Mouse (Mus musculus): ENCODE data around the gene Nme8. TPM values are rescaled to one million over a fixed set of nuclear protein-coding genes. Genes with fewer than 3 reads are reported as not detected.

Gene Nme8
- polyA plus RNA-seq, 1 experiment from 2014 or later, result 0.14 TPM

- Histone ChIP-seq H3K4me3 (no peak overlapping the region), H3K27me3 (no peaks in the 10 kb centered on the region), H3K9me3 (no peaks in the 10 kb centered on the region), H3K27ac (replicated peaks) (no peak overlapping the region), H3K4me1 (replicated peaks) (no peaks in the 10 kb centered on the region), H3K4me2 (no peak overlapping the region), H3K36me3 (no peaks in the 10 kb centered on the region), H3K9ac (no peak overlapping the region)
- 90% methylated on average over 5 of the region's 5 CpGs for WGBS
- ATAC-seq (ENCODE audit: low FRiP score, low read depth), result no peak
Observed at GRCm38 (mm10) chr13:19630768-19631709, 66.6 kb downstream of the Nme8 start.

DNA sequence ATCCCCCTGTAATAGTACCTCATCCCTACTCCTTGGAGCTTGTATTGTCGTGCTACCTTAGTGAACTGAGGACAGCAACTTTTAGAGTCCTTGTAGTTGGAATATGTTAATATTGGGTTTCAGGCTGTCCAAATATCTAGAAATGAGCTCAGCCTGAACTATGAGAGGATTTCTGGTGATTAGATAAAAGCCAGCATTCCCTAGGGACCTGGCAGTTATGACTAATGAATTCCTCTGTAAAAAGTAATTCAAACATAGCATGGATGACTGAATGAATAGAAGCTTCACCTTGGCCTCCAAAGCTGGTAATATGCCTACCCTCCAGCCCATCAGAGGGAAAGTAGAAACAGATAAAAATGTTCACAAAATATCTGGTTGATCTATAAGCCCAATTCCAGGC, 71.1 kb downstream of the Nme8 start:
- Histone ChIP-seq H3K9me3 (no peaks in the 10 kb centered on the region), H3K4me3 (no peak overlapping the region), H3K27me3 (no peaks in the 10 kb centered on the region), H3K27ac (replicated peaks) (no peak overlapping the region), H3K4me2 (no peak overlapping the region), H3K4me1 (replicated peaks) (peaks cover 19% of the 10 kb centered on the region), H3K9ac (no peak overlapping the region), H3K36me3 (no peaks in the 10 kb centered on the region)
- no peak for ATAC-seq (ENCODE audit: low FRiP score, low read depth)
- 83% methylated on average over 1 of the region's 1 CpGs for WGBS

DNA sequence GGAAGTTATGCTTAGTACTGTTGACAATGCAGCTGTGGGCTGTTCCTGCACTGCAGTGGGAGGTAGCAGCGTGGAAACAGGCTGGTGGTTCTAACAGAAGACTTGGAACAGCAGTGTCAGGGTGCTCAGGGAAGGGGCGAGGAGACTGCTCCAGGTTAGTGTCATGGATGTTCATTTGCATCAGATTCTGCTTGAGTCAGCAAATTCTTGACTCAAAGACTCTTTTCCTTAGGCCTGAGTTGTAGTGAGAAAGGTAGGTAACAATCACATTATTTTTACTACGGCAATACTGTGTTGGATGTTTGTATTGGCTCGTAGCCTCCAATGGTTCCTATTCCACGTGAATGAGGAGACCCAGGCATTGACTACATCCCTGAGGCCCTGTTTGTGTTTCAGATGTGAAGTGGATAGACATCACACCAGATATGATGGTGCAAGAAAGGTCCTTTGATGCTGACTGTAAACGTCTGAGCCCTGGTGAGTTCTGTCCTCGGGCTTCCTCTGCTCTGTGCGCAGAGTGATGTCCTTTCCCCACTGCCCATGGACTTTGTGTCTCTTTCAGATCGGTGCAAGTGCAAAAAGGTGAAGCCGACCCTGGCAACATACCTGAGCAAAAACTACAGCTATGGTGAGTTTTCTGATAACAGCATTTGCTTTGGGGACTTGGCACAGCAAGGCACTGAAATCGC, 72.8 kb downstream of the Nme8 start:
- WGBS, result 86% methylated on average over 11 of the region's 11 CpGs

GRCm38 (mm10) chr13:19623228-19623905, 74.2 kb downstream of the Nme8 start:
- Histone ChIP-seq H3K4me2 (peak overlapping the region; percentile 63), H3K9me3 (no peaks in the 10 kb centered on the region), H3K4me1 (replicated peaks) (peaks cover 24% of the 10 kb centered on the region), H3K27ac (replicated peaks) (no peak overlapping the region), H3K36me3 (no peaks in the 10 kb centered on the region), H3K27me3 (no peaks in the 10 kb centered on the region; the same call in 1 of the 2 replicates), H3K9ac (peak overlapping the region; percentile 51), H3K4me3 (peak overlapping the region; percentile 45)
- WGBS, result 14% methylated on average over 30 of the region's 30 CpGs
- ATAC-seq (ENCODE audit: low FRiP score, low read depth), result peak; percentile 58

More for the DNA sequence above, 72.8 kb downstream of the Nme8 start:
- peaks cover 19% of the 10 kb centered on the region for H3K4me1 ChIP-seq (replicated peaks)
- H3K4me3 ChIP-seq, result no peak overlapping the region
- H3K27ac ChIP-seq (replicated peaks), result no peak overlapping the region
- H3K27me3 ChIP-seq, result no peaks in the 10 kb centered on the region; the same call in 1 of the 2 replicates
- H3K9ac ChIP-seq, result no peak overlapping the region
- no peak for ATAC-seq (ENCODE audit: low FRiP score, low read depth)
- H3K9me3 ChIP-seq, result no peaks in the 10 kb centered on the region
- H3K4me2 ChIP-seq, result peak overlapping the region; percentile 7; the same call in 1 of the 2 replicates
- H3K36me3 ChIP-seq, result no peaks in the 10 kb centered on the region

DNA sequence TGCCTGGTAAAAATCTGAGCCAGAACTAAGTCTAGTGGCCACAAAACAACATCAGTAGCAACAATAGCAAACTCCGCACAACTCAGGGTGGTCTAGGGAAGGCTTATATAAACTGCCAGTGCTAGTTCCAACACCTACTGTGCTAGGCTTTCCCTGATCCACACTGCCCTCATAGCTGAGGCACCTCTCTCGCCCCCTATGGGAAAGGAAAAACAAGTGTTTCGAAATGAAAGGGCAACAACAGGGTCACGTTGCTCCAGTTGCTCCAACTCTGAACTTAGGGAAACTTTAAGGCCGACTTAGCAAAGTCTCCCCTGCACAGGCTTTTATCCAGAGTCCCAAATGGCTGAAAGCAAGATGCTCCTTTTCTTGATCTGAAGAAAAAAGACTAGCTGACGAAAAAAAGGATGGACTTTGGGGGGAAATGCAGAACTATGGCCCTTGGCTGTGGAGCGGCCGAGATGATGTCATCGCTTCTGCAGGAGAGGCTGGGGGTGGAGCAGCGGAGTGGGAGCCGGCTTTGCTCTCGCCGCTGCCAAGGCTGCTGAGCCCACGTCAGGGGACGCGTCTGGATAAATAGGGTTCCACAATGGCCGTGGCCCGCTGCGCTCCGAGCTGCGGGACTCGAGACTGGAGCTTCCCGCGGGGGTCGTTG, 74.9 kb downstream of the Nme8 start, which contains the start of gene Sfrp4:
Gene Sfrp4, plus strand, starts transcription at position 532 of the 655 bp plus-strand sequence.
- 3% methylated on average over 25 of the region's 25 CpGs for WGBS

DNA sequence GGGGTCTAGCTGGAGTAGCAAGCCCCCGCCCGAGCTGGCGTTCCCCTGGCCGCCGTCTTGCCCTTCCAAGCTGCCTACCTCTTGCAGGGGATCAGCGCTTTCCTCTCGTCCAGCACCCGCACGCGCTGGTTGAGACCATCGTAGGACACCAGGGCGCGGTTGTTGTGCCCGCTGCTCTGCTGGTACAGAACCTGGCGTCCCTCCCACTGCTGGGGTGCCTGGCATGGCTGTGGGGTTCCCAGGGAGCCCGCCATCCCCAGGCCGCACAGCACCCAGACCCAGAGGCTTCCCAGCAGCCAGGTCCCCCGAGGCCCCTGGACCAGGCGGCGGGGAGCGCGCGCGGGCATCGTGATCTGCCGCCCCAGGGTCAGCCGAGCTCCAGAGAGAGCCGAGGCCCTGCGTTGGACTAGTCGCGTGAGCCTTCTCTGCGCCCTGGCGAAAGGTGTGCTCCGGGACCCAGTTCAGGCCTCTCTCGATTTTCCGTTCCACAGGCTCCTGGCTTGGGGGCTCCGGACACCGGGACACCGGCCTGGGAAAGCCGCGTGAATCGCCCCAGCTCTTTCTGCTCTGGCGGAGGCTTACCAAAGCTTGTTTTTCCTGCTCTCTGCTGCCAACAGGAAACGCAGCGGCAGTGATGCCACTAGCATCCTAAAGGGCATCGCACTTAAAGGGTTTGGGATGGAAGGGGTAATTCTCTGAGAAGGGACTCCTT, 78.2 kb downstream of the Nme8 start, which contains the start of gene Epdr1:
Gene Epdr1, minus strand, starts transcription at position 712 of the 712 bp plus-strand sequence.
- H3K27me3 ChIP-seq, result no peaks in the 10 kb centered on the region; the same call in 1 of the 2 replicates
- H3K4me3 ChIP-seq, result peak within 1 kb of the TSS; percentile 89
- under 1% methylated on average over 46 of the region's 46 CpGs for WGBS
- peaks cover 30% of the 10 kb centered on the region for H3K4me1 ChIP-seq (replicated peaks)
- ATAC-seq (ENCODE audit: low FRiP score, low read depth), result peak; percentile 85
- H3K4me2 ChIP-seq, result peak within 1 kb of the TSS; percentile 81
- no peaks in the 10 kb centered on the region for H3K36me3 ChIP-seq
- peak within 1 kb of the TSS; percentile 92 for H3K27ac ChIP-seq (replicated peaks)
- peak within 1 kb of the TSS; percentile 93 for H3K9ac ChIP-seq
- H3K9me3 ChIP-seq, result no peaks in the 10 kb centered on the region

More for the DNA sequence above, 74.9 kb downstream of the Nme8 start, which contains the start of gene Sfrp4:
- peak within 1 kb of the TSS; percentile 51 for H3K9ac ChIP-seq
- no peaks in the 10 kb centered on the region for H3K9me3 ChIP-seq
- H3K4me3 ChIP-seq, result peak within 1 kb of the TSS; percentile 45
- peak; percentile 71 for ATAC-seq (ENCODE audit: low FRiP score, low read depth)
- H3K27me3 ChIP-seq, result no peaks in the 10 kb centered on the region; the same call in 1 of the 2 replicates
- H3K4me2 ChIP-seq, result peak within 1 kb of the TSS; percentile 63
- H3K36me3 ChIP-seq, result no peaks in the 10 kb centered on the region
- no peak within 1 kb of the TSS for H3K27ac ChIP-seq (replicated peaks)
- peaks cover 30% of the 10 kb centered on the region for H3K4me1 ChIP-seq (replicated peaks)

GRCm38 (mm10) chr13:19618841-19619215, 78.8 kb downstream of the Nme8 start:
- Histone ChIP-seq H3K4me3 (peak overlapping the region; percentile 89), H3K36me3 (no peaks in the 10 kb centered on the region), H3K9ac (peak overlapping the region; percentile 93), H3K27ac (replicated peaks) (peak overlapping the region; percentile 92), H3K9me3 (no peaks in the 10 kb centered on the region), H3K4me1 (replicated peaks) (peaks cover 26% of the 10 kb centered on the region), H3K27me3 (no peaks in the 10 kb centered on the region; the same call in 1 of the 2 replicates), H3K4me2 (peak overlapping the region; percentile 81)
- ATAC-seq (ENCODE audit: low FRiP score, low read depth), result peak; percentile 36; the same call in 1 of the 2 replicates
- WGBS, result 1% methylated on average over 5 of the region's 5 CpGs

DNA sequence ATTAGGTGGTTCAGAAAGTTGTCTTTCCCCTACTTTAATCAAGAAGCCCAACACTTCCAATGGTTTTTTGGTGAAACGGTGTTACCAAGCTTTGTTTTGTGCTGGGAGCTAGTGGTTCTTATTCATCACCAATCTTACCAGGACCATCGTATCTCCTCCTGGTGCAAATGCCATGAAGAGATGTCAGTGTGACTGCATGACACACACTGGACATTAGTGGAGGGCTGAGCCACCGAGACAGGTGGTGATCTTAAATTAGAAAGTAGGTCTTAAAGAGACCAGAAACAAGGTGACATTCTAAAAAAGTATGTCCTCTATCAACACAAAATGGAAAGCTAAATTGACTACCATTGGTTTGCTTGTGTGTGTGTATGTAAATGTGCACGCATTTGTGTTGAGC, 79.5 kb downstream of the Nme8 start:
- no peak overlapping the region for H3K9ac ChIP-seq
- no peaks in the 10 kb centered on the region for H3K9me3 ChIP-seq
- WGBS, result 93% methylated on average over 4 of the region's 4 CpGs
- H3K4me2 ChIP-seq, result peak overlapping the region; percentile 81
- peak overlapping the region; percentile 89; the same call in 1 of the 2 replicates for H3K4me3 ChIP-seq
- no peaks in the 10 kb centered on the region; the same call in 1 of the 2 replicates for H3K27me3 ChIP-seq
- H3K27ac ChIP-seq (replicated peaks), result no peak overlapping the region
- ATAC-seq (ENCODE audit: low FRiP score, low read depth), result no peak
- peaks cover 19% of the 10 kb centered on the region for H3K4me1 ChIP-seq (replicated peaks)
- no peaks in the 10 kb centered on the region for H3K36me3 ChIP-seq

DNA sequence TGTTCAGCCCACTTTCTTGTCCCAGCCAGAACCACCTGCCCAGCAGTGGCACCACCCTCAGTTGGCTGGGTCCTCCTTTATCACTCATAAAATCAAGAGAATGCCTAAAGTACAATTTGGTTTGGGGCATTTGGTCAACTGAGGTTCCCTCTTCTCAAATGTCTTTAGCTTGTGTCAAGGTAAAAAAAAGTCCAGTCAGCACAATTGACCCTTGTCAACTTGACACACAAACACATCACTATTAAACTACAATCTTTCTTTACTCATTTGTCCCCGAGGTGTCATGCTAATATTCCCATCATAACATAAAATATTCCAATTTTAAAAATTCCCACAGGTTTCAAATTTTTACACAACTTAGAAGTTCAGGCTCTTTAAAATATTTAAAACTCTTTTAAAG, 83.3 kb downstream of the Nme8 start:
- Histone ChIP-seq H3K9ac (no peak overlapping the region), H3K27me3 (no peaks in the 10 kb centered on the region), H3K4me2 (no peak overlapping the region), H3K9me3 (no peaks in the 10 kb centered on the region), H3K4me3 (no peak overlapping the region), H3K36me3 (no peaks in the 10 kb centered on the region), H3K27ac (replicated peaks) (no peak overlapping the region), H3K4me1 (replicated peaks) (peaks cover 17% of the 10 kb centered on the region)
- ATAC-seq (ENCODE audit: low FRiP score, low read depth), result no peak
- 91% methylated on average over 1 of the region's 1 CpGs for WGBS

DNA sequence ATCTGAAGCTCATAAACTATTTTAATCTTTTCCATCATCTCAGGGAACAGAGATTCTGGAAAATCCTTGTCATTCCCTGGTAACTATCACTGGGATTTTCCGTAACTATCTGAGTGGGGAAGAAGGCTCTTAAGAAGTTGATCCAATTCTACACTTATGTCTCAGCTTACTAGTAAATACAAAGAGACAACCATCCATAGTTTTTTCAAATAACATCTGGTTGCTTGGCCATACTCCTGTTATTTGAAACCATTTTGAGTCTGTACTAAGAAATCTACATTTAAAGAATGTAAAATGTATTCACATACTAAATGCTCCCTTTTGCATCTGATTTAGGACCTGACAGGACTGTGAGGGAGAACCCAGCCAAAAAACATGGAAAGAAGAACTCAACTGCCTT, 84.2 kb downstream of the Nme8 start:
- Histone ChIP-seq H3K4me3 (no peak overlapping the region), H3K4me1 (replicated peaks) (peaks cover 12% of the 10 kb centered on the region), H3K36me3 (no peaks in the 10 kb centered on the region), H3K27me3 (no peaks in the 10 kb centered on the region), H3K9me3 (no peaks in the 10 kb centered on the region), H3K4me2 (no peak overlapping the region), H3K27ac (replicated peaks) (no peak overlapping the region), H3K9ac (no peak overlapping the region)
- whole genome bisulfite sequencing, result 83% methylated on average over 1 of the region's 1 CpGs
- no peak for ATAC-seq (ENCODE audit: low FRiP score, low read depth)

Measured in hindbrain, embryonic 15.5 days (tissue).